Mouse (Mus musculus) heart, postnatal 4 days (tissue): ENCODE results near the gene Crocc2. TPM values are rescaled to one million over a fixed set of nuclear protein-coding genes. Genes with fewer than 3 reads are reported as not detected.
A peak's percentile ranks its signal among the peaks of the same experiment; 100 is the strongest.

Source experiments
- DNase-seq: peaks from one replicate; pipeline ENCODE4 v3.0.0; 2021
- total RNA-seq, 2 experiments: library from RNA; stranded (reverse); gene quantifications; 2 replicates each; pipeline ENCODE4 v1.2.3; 2021

Gene Crocc2
- total RNA-seq, 2 experiments from 2014 or later: 0.45 to 0.48 TPM

- peak; percentile 45 for DNase-seq
These were observed 49.0 kb downstream of the Crocc2 start for GRCm38 (mm10) chr1:93217530-93217929.

- DNase-seq: no peak
These were observed 52.3 kb downstream of the Crocc2 start for GRCm38 (mm10) chr1:93220776-93221175.

GRCm38 (mm10) chr1:93223972-93224371 is 55.4 kb downstream of the Crocc2 start:
- peak; percentile 64 for DNase-seq

GRCm38 (mm10) chr1:93225226-93225625 is 56.7 kb downstream of the Crocc2 start:
- DNase-seq: no peak

GRCm38 (mm10) chr1:93225731-93226520 is 57.4 kb downstream of the Crocc2 start:
- no peak for DNase-seq

- DNase-seq: no peak
These were observed 58.9 kb downstream of the Crocc2 start for GRCm38 (mm10) chr1:93227303-93227975.

GRCm38 (mm10) chr1:93227976-93228365 is 59.4 kb downstream of the Crocc2 start:
- no peak for DNase-seq

GRCm38 (mm10) chr1:93229221-93229620 is 60.7 kb downstream of the Crocc2 start:
- no peak for DNase-seq

GRCm38 (mm10) chr1:93229626-93230025 is 61.1 kb downstream of the Crocc2 start:
- DNase-seq: no peak

- DNase-seq: peak; percentile 93
These were observed 67.3 kb downstream of the Crocc2 start, which contains the start of gene Sned1 for GRCm38 (mm10) chr1:93235576-93236544. TSS of gene Sned1 (plus strand) at chr1:93235841.

GRCm38 (mm10) chr1:93236545-93236924 is 68.0 kb downstream of the Crocc2 start:
- DNase-seq: peak; percentile 48

- no peak for DNase-seq
These were observed 69.2 kb downstream of the Crocc2 start for GRCm38 (mm10) chr1:93237676-93238075.

GRCm38 (mm10) chr1:93238201-93238600 is 69.7 kb downstream of the Crocc2 start:
- peak; percentile 31 for DNase-seq

- DNase-seq: peak; percentile 25
These were observed 77.4 kb downstream of the Crocc2 start for GRCm38 (mm10) chr1:93245936-93246335.

GRCm38 (mm10) chr1:93252586-93252985 is 84.1 kb downstream of the Crocc2 start:
- DNase-seq: no peak

GRCm38 (mm10) chr1:93255761-93256160 is 87.2 kb downstream of the Crocc2 start:
- DNase-seq: no peak

GRCm38 (mm10) chr1:93257560-93257959 is 89.0 kb downstream of the Crocc2 start:
- DNase-seq: no peak

GRCm38 (mm10) chr1:93267207-93267606 is 98.7 kb downstream of the Crocc2 start:
- DNase-seq: peak; percentile 29

GRCm38 (mm10) chr1:93268246-93268645 is 99.7 kb downstream of the Crocc2 start:
- no peak for DNase-seq

- DNase-seq: no peak
These were observed 102.2 kb downstream of the Crocc2 start for GRCm38 (mm10) chr1:93270516-93271240.

GRCm38 (mm10) chr1:93271751-93272150 is 103.2 kb downstream of the Crocc2 start:
- DNase-seq: no peak

GRCm38 (mm10) chr1:93272409-93272821 is 103.9 kb downstream of the Crocc2 start:
- DNase-seq: peak; percentile 55
